Mouse (Mus musculus) lung, postnatal 0 days (tissue): ENCODE results near the gene Sctr. TPM values are rescaled to one million over a fixed set of nuclear protein-coding genes. Genes with fewer than 3 reads are reported as not detected.

ENCODE experiments used
- ATAC-seq: fragments of 200-750 bp; cut with Nextera tagmentation; 2 replicates; pipeline ENCODE4 v1.8.0; 2017; ENCODE audit warnings: moderate library complexity
- DNase-seq: peaks from one replicate; pipeline ENCODE4 v3.0.0-alpha.2; 2016; ENCODE audit warnings: low spot score
- H3K27ac ChIP-seq: fragments of 300-500 bp; sonication (generic); 2 replicates; pipeline ENCODE4 v1.5.1; 2014; ENCODE audit warnings: antibody characterized with exemption, mild to moderate bottlenecking, low read length, mixed read lengths
- H3K27me3 ChIP-seq: fragments of 300-500 bp; sonication (generic); replicated peaks from 2 replicates; pipeline ENCODE4 v1.6.1; 2014; ENCODE audit warnings: low read length, mixed read lengths; ENCODE audit not compliant: insufficient read depth
- H3K36me3 ChIP-seq: fragments of 300-500 bp; sonication (generic); 2 replicates; pipeline ENCODE4 v1.6.1; 2014; ENCODE audit warnings: low read length, mixed read lengths; ENCODE audit not compliant: insufficient read depth
- H3K4me1 ChIP-seq: fragments of 300-500 bp; sonication (generic); 2 replicates; pipeline ENCODE4 v1.6.1; 2014; ENCODE audit warnings: antibody characterized with exemption, low read depth, low read length, mixed read lengths; ENCODE audit not compliant: insufficient read depth
- H3K4me2 ChIP-seq: fragments of 300-500 bp; sonication (generic); replicated peaks from 2 replicates; pipeline ENCODE4 v1.6.1; 2014; ENCODE audit warnings: low read depth, mild to moderate bottlenecking, low read length, moderate library complexity, mixed read lengths
- H3K4me3 ChIP-seq: fragments of 300-500 bp; sonication (generic); 2 replicates; pipeline ENCODE4 v1.5.1; 2014; ENCODE audit warnings: low read depth, low read length
- H3K9ac ChIP-seq: fragments of 300-500 bp; sonication (generic); replicated peaks from 2 replicates; pipeline ENCODE4 v1.6.1; 2014; ENCODE audit warnings: low read depth, mild to moderate bottlenecking
- H3K9me3 ChIP-seq: fragments of 300-500 bp; sonication (generic); 2 replicates; pipeline ENCODE4 v1.6.1; 2016; ENCODE audit warnings: low read length, mixed read lengths
- CTCF ChIP-seq: IDR thresholded peaks from 2 replicates; pipeline ENCODE4 v1.5.1; 2016; ENCODE audit warnings: antibody characterized with exemption, mild to moderate bottlenecking
- EP300 ChIP-seq: IDR thresholded peaks from 2 replicates; pipeline ENCODE4 v1.6.1; 2016; ENCODE audit warnings: antibody characterized with exemption, mild to moderate bottlenecking, control low read depth
- WGBS: fragments of 180-500 bp; shearing (Covaris S2); extraction: QIAGEN DNeasy Blood & Tissue Kit; methylation state at CpG from one replicate; pipeline ENCODE4 v1.1.7; 2014; 5-methylcytosine and 5-hydroxymethylcytosine counted together
- polyA plus RNA-seq: library from polyadenylated mRNA; unstranded; fragments of >200 nt; fragmentation: Nextera tagmentation; extraction: Ambion mirVana; gene quantifications from 2 replicates; pipeline ENCODE4 v1.2.1, GENCODE M21; 2015

The Sctr gene
- polyA plus RNA-seq, 1 experiment from 2014 or later: 0.14 TPM

DNA sequence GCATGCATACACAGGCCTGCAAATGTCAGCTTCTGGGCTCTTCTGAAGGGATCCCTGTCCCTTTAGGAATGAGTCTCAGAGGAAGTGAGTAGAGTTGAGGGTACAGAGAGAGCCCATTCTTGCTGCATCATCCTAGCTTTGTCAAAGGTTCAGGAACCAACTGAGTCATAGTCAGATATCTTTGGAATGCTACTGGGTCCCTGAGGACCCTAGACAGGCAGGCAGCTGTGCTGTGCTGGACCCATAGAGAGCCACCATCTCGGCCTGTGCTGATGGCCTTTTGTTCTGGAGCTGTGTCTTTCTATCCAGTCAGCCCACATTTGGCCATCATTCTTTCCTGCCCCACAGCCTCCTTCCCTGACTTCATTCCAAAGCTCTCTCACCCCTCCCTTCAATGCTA, 28.1 kb downstream of the Sctr start:
- WGBS: 72% methylated on average over 1 of the region's 1 CpGs
- no peaks in the 10 kb centered on the region for H3K9me3 ChIP-seq
- H3K27ac ChIP-seq: no peak overlapping the region
- DNase-seq (no peak), ATAC-seq (no peak)
- TF ChIP-seq CTCF (no peak), EP300 (no peak)
- H3K4me1 ChIP-seq: no peaks in the 10 kb centered on the region; the same call in 1 of the 2 replicates
- no peak overlapping the region for H3K9ac ChIP-seq
- H3K4me2 ChIP-seq: no peak overlapping the region
- no peaks in the 10 kb centered on the region for H3K27me3 ChIP-seq
- no peak overlapping the region for H3K4me3 ChIP-seq
- no peaks in the 10 kb centered on the region for H3K36me3 ChIP-seq

DNA sequence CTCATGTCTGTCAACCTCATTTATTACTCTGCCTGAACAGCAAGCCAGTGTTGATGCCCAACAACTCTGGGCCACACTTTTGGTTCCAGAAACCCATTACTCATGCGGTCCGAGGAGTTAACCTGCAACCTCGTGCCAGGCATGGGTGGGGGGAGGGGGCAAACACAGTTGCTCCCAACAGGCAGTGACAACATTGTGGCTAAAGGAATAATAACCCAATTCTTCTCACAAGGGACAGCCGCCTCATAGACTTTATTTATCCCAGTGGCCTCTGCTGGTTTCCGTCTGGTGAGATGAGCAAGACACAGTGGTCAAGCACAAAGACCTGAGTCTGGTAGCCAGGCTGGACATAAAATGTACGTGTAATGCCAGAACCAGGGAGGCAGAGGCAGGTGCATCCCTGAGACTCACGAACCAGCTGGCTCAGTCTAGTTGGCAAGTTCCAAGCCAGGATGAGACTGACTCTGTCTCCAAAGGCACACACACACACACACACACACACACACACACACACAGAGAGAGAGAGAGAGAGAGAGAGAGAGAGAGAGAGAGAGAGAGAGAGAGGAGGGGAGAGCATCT, 28.9 kb downstream of the Sctr start:
- no peaks in the 10 kb centered on the region for H3K9me3 ChIP-seq
- H3K9ac ChIP-seq: no peak overlapping the region
- H3K4me1 ChIP-seq: no peaks in the 10 kb centered on the region; the same call in 1 of the 2 replicates
- H3K27ac ChIP-seq: no peak overlapping the region
- no peak overlapping the region for H3K4me3 ChIP-seq
- DNase-seq: no peak
- 75% methylated on average over 7 of the region's 7 CpGs for WGBS
- TF ChIP-seq EP300 (no peak), CTCF (no peak)
- no peaks in the 10 kb centered on the region for H3K27me3 ChIP-seq
- no peaks in the 10 kb centered on the region for H3K36me3 ChIP-seq
- ATAC-seq: no peak
- H3K4me2 ChIP-seq: no peak overlapping the region

DNA sequence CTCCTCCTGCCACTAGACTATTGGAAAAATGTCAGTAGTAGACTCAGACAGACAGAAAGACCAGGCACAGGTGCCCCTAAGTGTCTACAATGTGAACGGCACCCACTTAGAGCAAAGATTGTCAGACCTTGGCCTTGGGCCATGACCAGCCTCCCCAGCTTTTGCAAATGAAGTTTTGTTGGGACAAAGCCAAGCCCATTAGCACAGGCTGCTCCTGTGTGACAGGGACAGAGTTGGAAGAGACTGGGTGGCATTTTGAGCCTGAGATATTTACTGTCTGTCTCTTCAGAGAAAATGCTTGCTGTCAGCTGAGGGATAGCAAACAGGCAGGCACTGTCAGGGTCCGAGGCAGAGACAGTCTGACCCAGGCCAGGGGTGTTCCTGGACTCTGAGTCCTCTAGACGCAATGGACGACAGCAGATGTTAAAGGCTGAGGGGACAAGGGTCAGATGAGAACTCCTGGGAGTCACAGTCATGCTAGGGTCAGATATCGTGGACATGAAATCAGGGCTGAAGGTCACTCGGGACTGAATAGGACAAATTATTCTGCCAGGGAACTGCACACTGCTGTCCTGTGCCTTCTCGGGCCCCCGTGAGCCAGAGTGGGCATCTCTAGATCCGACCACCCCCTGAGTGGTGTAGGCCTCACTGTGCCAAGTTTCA, 30.5 kb downstream of the Sctr start:
- 63% methylated on average over 9 of the region's 9 CpGs for WGBS
- Histone ChIP-seq H3K4me3 (no peak overlapping the region), H3K4me2 (no peak overlapping the region), H3K27ac (no peak overlapping the region), H3K4me1 (no peaks in the 10 kb centered on the region; the same call in 1 of the 2 replicates), H3K27me3 (no peaks in the 10 kb centered on the region), H3K36me3 (no peaks in the 10 kb centered on the region), H3K9ac (no peak overlapping the region), H3K9me3 (no peaks in the 10 kb centered on the region)
- no peak for TF ChIP-seq EP300
- TF ChIP-seq CTCF: 0 out of 2 replicates have a peak, but pooled peaks have one; percentile 2
- DNase-seq (peak; percentile 56), ATAC-seq (peak; percentile 21; the same call in 1 of the 2 replicates)

DNA sequence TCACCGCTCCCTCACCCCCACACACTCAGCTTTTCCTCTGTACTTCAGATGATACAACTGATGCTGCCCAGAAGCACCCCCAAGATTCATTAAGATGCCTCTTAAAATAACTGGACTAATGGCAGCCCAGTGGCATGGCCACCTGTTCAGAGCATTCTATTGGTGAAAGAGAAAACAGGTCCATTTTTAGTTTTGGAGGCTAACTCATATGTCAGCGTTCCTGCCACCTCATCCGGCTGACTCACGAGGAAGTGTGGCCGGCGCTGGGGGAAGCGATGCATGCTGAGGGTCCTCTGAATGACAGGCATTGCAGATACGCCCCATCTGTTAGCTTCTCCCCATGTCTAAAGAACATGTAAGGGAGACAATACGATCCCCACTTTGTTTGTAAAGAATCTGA, 31.9 kb downstream of the Sctr start:
- no peaks in the 10 kb centered on the region for H3K36me3 ChIP-seq
- no peak for ATAC-seq
- H3K27me3 ChIP-seq: no peaks in the 10 kb centered on the region
- H3K9me3 ChIP-seq: no peaks in the 10 kb centered on the region
- H3K9ac ChIP-seq: no peak overlapping the region
- H3K4me2 ChIP-seq: no peak overlapping the region
- no peak for DNase-seq
- H3K4me3 ChIP-seq: no peak overlapping the region
- H3K27ac ChIP-seq: no peak overlapping the region
- 53% methylated on average over 9 of the region's 9 CpGs for WGBS
- no peak for TF ChIP-seq CTCF
- TF ChIP-seq EP300: no peak
- H3K4me1 ChIP-seq: no peaks in the 10 kb centered on the region; the same call in 1 of the 2 replicates

DNA sequence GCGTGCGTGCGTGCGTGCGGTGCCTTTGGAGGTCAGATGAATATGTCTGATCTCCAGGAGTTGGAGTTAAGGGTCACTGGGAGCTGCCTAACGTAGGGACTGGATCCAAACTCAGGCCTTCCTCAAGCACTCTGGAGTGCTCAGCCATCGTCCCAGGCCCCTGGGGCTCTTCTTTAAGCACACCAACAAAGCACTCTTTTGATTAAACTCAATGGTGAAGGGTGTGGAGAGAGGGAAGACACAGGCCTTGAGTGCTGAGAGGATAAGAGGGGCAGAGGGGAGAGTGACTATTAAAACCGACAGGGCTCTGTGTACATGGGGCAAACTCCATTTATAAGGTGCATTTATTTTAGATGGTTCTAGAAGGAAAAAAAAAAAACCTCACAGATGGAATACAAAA, 35.7 kb downstream of the Sctr start:
- Histone ChIP-seq H3K9me3 (no peaks in the 10 kb centered on the region), H3K4me1 (no peaks in the 10 kb centered on the region; the same call in 1 of the 2 replicates), H3K27me3 (no peaks in the 10 kb centered on the region), H3K9ac (no peak overlapping the region), H3K27ac (no peak overlapping the region), H3K4me2 (no peak overlapping the region), H3K36me3 (no peaks in the 10 kb centered on the region), H3K4me3 (no peak overlapping the region)
- 76% methylated on average over 8 of the region's 8 CpGs for WGBS
- DNase-seq (no peak), ATAC-seq (no peak)
- TF ChIP-seq CTCF: no peak
- no peak for TF ChIP-seq EP300

DNA sequence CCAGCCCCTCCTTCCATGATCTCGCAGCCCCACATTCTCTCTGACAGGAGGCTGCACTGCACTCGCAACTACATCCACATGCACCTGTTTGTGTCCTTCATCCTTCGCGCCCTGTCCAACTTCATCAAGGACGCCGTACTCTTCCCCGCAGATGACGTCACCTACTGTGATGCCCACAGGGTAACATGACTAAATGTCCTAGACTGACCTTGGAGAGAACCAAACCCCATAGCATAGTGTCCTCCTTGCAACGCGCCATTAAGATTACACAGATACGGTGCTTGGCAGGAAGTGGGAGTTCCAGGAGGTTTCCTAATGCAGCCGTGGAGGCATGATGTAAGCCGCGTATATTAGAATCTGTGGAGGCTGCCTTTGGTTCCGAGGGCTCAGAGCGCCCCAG, 37.9 kb downstream of the Sctr start:
- ATAC-seq (no peak), DNase-seq (no peak)
- no peak overlapping the region for H3K9ac ChIP-seq
- H3K27ac ChIP-seq: no peak overlapping the region
- H3K27me3 ChIP-seq: no peaks in the 10 kb centered on the region
- TF ChIP-seq EP300 (no peak), CTCF (no peak)
- no peak overlapping the region for H3K4me3 ChIP-seq
- H3K9me3 ChIP-seq: no peaks in the 10 kb centered on the region
- no peak overlapping the region for H3K4me2 ChIP-seq
- 72% methylated on average over 16 of the region's 16 CpGs for WGBS
- H3K4me1 ChIP-seq: no peaks in the 10 kb centered on the region; the same call in 1 of the 2 replicates
- no peaks in the 10 kb centered on the region for H3K36me3 ChIP-seq
